8 mouse cellular contexts compared by ENCODE assay signal in genomic region chr13:98924897-98925485, GRCm38 (mm10). TPM values are rescaled to one million over a fixed set of nuclear protein-coding genes. Genes with fewer than 3 reads are reported as not detected.
DNase-seq lines count a peak whose midpoint lies in the region; ATAC-seq and TF ChIP-seq lines count a peak whose summit lies in the region.

No protein-coding gene starts in this region.

- ATAC-seq in embryonic facial prominence, embryonic 12.5 days (ENCODE audit: insufficient number of reproducible peaks, insufficient read depth, low FRiP score, low TSS enrichment), result no peak
- ATAC-seq in intestine, embryonic 15.5 days, result no peak

- H3K4me3 ChIP-seq in lung, adult 2 months (replicated peaks; ENCODE audit: extremely low read depth, low read depth, low read length), result peak overlapping the region; percentile 90
- peak overlapping the region; percentile 97 for H3K4me3 ChIP-seq in embryonic facial prominence, embryonic 12.5 days
- peak overlapping the region; percentile 99 for H3K4me3 ChIP-seq in intestine, embryonic 15.5 days (replicated peaks)
- peak overlapping the region; percentile 54 for H3K4me3 ChIP-seq in myocyte

- peaks cover 16% of the 10 kb centered on the region for H3K4me1 ChIP-seq in lung, adult 2 months (ENCODE audit: control insufficient read depth, insufficient read depth, low read length)
- peaks cover 16% of the 10 kb centered on the region for H3K4me1 ChIP-seq in embryonic facial prominence, embryonic 12.5 days
- H3K4me1 ChIP-seq in intestine, embryonic 15.5 days (replicated peaks), result peaks cover 11% of the 10 kb centered on the region; the same call in 1 of the 2 replicates

- peaks cover 61% of the 10 kb centered on the region for H3K79me2 ChIP-seq in myocyte (ENCODE audit: control insufficient read depth, insufficient read depth)

- no peak overlapping the region for H3K27ac ChIP-seq in embryonic facial prominence, embryonic 12.5 days
- H3K27ac ChIP-seq in intestine, embryonic 15.5 days, result peak overlapping the region; percentile 96; the same call in 1 of the 2 replicates

- H3K9me3 ChIP-seq in embryonic facial prominence, embryonic 12.5 days, result no peaks in the 10 kb centered on the region
- H3K9me3 ChIP-seq in intestine, embryonic 15.5 days, result no peaks in the 10 kb centered on the region

- H3K36me3 ChIP-seq in embryonic facial prominence, embryonic 12.5 days, result peaks cover 20% of the 10 kb centered on the region
- H3K36me3 ChIP-seq in intestine, embryonic 15.5 days, result peaks cover 10% of the 10 kb centered on the region; the same call in 1 of the 2 replicates
- H3K36me3 ChIP-seq in myocyte (ENCODE audit: control insufficient read depth, insufficient read depth), result peaks cover 23% of the 10 kb centered on the region

- WGBS in lung, adult 2 months, result 6% methylated on average over 11 of the region's 11 CpGs
- WGBS in embryonic facial prominence, embryonic 12.5 days, result 18% methylated on average over 11 of the region's 11 CpGs
- WGBS in intestine, embryonic 15.5 days, result 9% methylated on average over 11 of the region's 11 CpGs

- no peak for TF ChIP-seq POLR2A in lung, adult 2 months (IDR thresholded peaks at IDR 0.05; ENCODE audit: borderline replicate concordance, extremely low read depth, low read depth, low read length)
- TF ChIP-seq POLR2A in myocyte (IDR thresholded peaks at IDR 0.05; ENCODE audit: insufficient read length, low read depth), result peak; percentile 21

- TF ChIP-seq CTCF in lung, adult 2 months (IDR thresholded peaks at IDR 0.05; ENCODE audit: insufficient read depth, low read length), result no peak

- peak overlapping the region; percentile 87 for H3ac ChIP-seq in myocyte (ENCODE audit: control insufficient read depth, insufficient read length)

- H3K4me2 ChIP-seq in embryonic facial prominence, embryonic 12.5 days (replicated peaks), result peak overlapping the region; percentile 78
- peak overlapping the region; percentile 58 for H3K4me2 ChIP-seq in intestine, embryonic 15.5 days (replicated peaks)
- peak overlapping the region; percentile 63 for H3K4me2 ChIP-seq in myocyte (ENCODE audit: low read depth)

- intact Hi-C loops in left cerebral cortex, postnatal 36 days (cut with DNase I), result loop anchor here (5.0 kb wide), 3 partner anchors 33 to 222 kb away; no protein-coding TSS in a partner anchor

- DNase-seq in lung, adult 2 months, result no peak
- DNase-seq in lung, postnatal 25 days (ENCODE audit: low spot score), result no peak
- DNase-seq in ovary, postnatal 14 days (ENCODE audit: low spot score), result no peak
- no peak for DNase-seq in left cerebral cortex, postnatal 36 days (ENCODE audit: low spot score in 2 of 2)
- no peak for DNase-seq in adrenal gland, adult 8-10 months

- no peaks in the 10 kb centered on the region for H3K27me3 ChIP-seq in embryonic facial prominence, embryonic 12.5 days
- H3K27me3 ChIP-seq in intestine, embryonic 15.5 days (replicated peaks), result no peaks in the 10 kb centered on the region
- H3K27me3 ChIP-seq in myocyte (ENCODE audit: control insufficient read depth, insufficient read depth, insufficient read length), result no peaks in the 10 kb centered on the region

- H3K9ac ChIP-seq in embryonic facial prominence, embryonic 12.5 days, result peak overlapping the region; percentile 100
- peak overlapping the region; percentile 100 for H3K9ac ChIP-seq in intestine, embryonic 15.5 days

TF ChIP-seq in myocyte, 11 proteins besides CTCF, POLR2A, EP300 and RAD21:
- TF ChIP-seq MYOG (IDR thresholded peaks at IDR 0.05; ENCODE audit: control insufficient read depth in 1 of 3, insufficient read depth in 1 of 3, insufficient read length in 2 of 3, low read depth in 2 of 3), result no peak
- TF ChIP-seq POLR2AphosphoS2 (IDR thresholded peaks at IDR 0.05; ENCODE audit: insufficient read length, low read depth), result peak; percentile 1

RNA-seq across cellular contexts. Expression of gene Tnpo1, which starts 1.2 kb away (rescaled TPM):
- 14.0 and 19.6 TPM in 2 replicates for polyA plus RNA-seq in lung, adult 2 months (2012; rRNA removed)
- polyA plus RNA-seq in embryonic facial prominence, embryonic 12.5 days (2016; fragmentation: Nextera tagmentation; extraction: Ambion mirVana), result 73.3 and 73.8 TPM in 2 replicates
- polyA plus RNA-seq in intestine, embryonic 15.5 days (2015; fragmentation: Nextera tagmentation; extraction: Ambion mirVana), result 60.3 and 67.6 TPM in 2 replicates
- polyA plus RNA-seq in myocyte (2012; fragmentation: generic; extraction: Trizol), result 36.0 TPM
- 10 to 100 TPM; 52.6 to 68.2 TPM for total RNA-seq in left cerebral cortex, postnatal 36 days (2021)
- total RNA-seq in adrenal gland, adult 8-10 months (2022), result 100 to 1,000 TPM; 122 to 194 (median 144) TPM

RNA-seq across cellular contexts. Expression of gene 1700024P04Rik, which starts 59.4 kb away (rescaled TPM):
- polyA plus RNA-seq in lung, adult 2 months (2012; rRNA removed), result not detected in 2 replicates
- polyA plus RNA-seq in embryonic facial prominence, embryonic 12.5 days (2016; fragmentation: Nextera tagmentation; extraction: Ambion mirVana), result not detected in 2 replicates
- polyA plus RNA-seq in intestine, embryonic 15.5 days (2015; fragmentation: Nextera tagmentation; extraction: Ambion mirVana), result not detected in 2 replicates
- polyA plus RNA-seq in myocyte (2012; fragmentation: generic; extraction: Trizol), result not detected
- not detected for total RNA-seq in left cerebral cortex, postnatal 36 days (2021)
- not detected for total RNA-seq in adrenal gland, adult 8-10 months (2022)
